Mouse (Mus musculus) ES-E14 (cell line): Measurements from ENCODE around the gene Lhfp.

Experiments used
- CHD2 ChIP-seq: IDR thresholded peaks from 2 replicates; pipeline ENCODE4 v1.6.1; 2014; ENCODE audit warnings: mild to moderate bottlenecking, low read depth, low read length, inconsistent platforms
- HCFC1 ChIP-seq: IDR thresholded peaks from 2 replicates; pipeline ENCODE4 v1.6.1; 2012; ENCODE audit warnings: low read length, inconsistent platforms, borderline replicate concordance; ENCODE audit not compliant: insufficient read depth
- ZC3H11A ChIP-seq: IDR thresholded peaks from 2 replicates; pipeline ENCODE4 v1.6.1; 2012; ENCODE audit warnings: low read depth, mild to moderate bottlenecking, inconsistent platforms, low read length, borderline replicate concordance
- ZNF384 ChIP-seq: IDR thresholded peaks from 2 replicates; pipeline ENCODE4 v1.6.1; 2012; ENCODE audit warnings: low read depth, low read length, inconsistent platforms

GRCm38 (mm10) chr3:53086481-53087155, 45.3 kb downstream of the Lhfp start:
- TF ChIP-seq ZNF384 (no peak), HCFC1 (no peak), CHD2 (no peak), ZC3H11A (no peak)
